Mouse (Mus musculus) gonadal fat pad, adult 2 months (tissue): ENCODE data around the gene Ppp4r1. TPM values are rescaled to one million over a fixed set of nuclear protein-coding genes. Genes with fewer than 3 reads are reported as not detected.

Experiments used
- DNase-seq: peaks from one replicate; pipeline ENCODE4 v3.0.0-alpha.2; 2012; ENCODE audit warnings: low read depth
- polyA plus RNA-seq: library from polyadenylated mRNA; depleted of rRNA; stranded (reverse); fragments of >200 nt; gene quantifications from 2 replicates; pipeline ENCODE4 v1.2.3, GENCODE M21; 2012; rRNA removed

The Ppp4r1 gene
- polyA plus RNA-seq = 32.7 and 41.2 TPM in 2 replicates

DNA sequence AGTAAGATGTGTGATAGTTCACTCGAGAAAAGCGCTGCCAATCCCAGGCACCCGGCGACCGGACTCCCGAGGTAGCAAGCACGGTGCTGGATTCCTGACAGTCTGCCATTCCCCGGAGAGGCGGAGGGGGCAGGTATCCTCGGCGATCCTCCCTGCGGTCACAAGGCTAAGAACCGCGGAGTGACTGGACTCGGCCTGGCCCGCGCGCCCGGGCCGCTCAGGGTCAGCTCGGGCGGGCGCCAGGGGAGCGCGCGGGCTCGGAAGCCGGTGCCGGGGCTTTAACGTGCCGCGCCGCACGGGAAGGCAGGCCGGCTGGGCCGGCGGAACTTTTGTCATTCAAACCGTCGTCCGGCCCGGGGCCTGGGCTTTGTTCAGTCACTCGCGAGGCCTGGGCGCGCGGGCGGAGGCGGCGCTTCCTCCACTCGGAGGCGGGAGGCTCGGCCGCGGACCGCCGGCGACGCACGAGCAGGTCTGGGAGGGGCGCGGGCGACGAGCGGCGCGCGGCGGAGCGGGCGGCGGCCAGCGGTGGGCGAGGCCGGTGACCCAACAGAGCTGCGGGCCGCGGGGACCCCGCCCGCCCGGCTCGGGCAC is at the start of gene Ppp4r1:
Ppp4r1 (plus strand) TSS at position 23 of the 591 bp plus-strand sequence.
- no peak for DNase-seq

DNA sequence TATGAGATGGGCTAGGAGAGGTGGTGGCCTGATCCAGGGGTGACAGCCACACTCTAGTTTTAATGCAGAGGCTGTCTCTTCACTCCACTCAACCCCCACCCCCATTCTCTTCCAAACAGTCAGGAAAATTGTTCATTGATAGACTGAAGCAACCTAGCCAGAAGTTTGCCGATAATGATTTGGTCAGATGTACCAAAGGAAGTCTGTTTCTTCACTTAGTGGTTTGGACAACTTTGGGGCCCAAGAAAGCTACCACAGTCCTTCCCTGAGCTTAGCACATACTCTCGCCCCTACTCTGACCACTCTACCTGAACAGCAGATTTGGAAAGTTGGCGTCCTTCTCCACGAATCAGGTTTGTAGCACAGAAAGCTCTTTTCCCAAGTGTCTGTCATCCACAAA is 49.7 kb upstream of the Ppp4r1 start:
- no peak for DNase-seq

DNA sequence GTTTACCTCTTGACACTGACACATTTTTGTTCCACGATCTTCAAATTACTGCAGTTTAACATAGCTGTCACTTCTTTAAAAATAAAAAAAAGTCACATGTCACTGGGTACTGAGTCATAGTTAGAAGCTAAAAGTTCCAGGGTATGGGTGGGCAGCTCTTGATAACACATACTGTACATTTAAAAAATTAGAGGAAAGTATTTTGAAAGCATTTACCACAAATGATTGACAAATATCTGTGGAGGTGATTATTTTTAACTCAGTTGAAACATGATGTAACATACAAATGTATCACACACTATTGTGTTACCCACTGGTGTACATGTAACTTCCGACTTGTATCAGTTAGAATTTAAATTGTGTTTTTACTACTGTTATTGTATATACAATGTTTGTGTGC is 47.3 kb upstream of the Ppp4r1 start:
- no peak for DNase-seq

DNA sequence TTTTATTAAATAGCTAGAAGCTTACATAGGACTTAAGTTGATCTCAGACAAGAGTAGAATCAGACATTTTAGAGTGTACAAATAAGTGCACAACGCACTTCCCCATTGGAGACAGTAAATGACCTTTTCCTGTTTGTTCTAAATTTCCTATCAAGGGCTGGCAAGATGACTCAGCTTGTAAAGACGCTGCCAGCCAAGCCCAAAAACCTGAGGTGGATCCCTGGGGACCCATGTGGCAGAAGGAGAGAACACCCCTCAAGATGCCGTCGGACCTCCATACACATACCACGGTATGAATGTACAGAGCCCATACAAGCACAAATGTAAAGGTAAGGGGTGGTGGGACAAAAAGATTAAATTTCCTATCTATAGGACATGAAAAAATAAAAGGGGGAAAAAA is 45.2 kb upstream of the Ppp4r1 start:
- no peak for DNase-seq

GRCm38 (mm10) chr17:65737622-65738021 is 44.8 kb upstream of the Ppp4r1 start:
- DNase-seq = no peak

GRCm38 (mm10) chr17:65739874-65740725 is 42.3 kb upstream of the Ppp4r1 start:
- DNase-seq = no peak

DNA sequence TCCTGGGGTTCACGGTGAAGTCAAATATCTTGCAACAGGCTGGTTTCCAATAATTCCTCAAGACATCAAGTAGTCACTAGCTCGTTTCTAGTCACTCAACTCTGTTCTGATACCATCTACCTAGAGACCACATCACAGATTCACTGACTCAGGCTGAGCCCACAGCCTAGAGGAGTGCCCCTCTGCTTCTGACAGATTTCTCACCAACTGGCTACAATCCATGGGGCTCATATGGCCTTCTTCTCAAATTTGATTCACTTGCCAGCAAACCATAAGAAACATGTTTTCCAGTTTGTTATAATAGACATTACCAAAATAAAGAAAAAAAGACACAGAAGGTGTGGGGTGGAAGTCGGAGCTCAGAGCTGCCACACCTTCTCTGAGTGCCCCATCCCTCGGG is 40.8 kb upstream of the Ppp4r1 start:
- DNase-seq = no peak

DNA sequence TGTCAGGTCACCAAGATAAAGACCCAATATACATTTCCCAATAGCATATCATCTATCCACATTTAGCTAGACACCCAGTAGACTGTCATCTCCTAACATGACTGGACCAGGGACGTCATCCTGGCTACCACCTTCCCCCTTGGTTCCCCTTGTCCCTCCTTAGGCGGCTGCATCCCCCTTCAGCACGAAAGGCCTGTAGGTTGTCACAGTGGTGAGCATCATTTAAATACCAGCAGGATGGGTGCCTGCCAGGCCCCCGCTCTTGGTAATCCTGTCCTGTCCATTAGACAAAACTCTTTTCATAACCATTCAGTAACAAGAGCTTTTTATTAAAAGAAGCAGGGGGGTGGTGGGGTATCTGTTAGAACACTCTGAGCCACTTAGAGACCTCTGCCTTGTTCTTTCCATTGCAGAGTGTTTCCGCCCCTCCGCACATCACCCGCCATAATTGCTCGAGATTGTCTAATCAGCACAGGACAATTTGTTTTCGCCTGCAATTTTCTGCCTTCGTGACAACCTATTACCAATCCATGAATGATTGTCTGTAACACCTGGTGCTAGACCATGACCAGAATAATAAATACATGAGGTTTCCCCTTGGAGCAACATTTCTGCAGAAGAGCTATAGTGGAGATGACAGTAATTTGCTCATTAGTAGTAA is 40.0 kb upstream of the Ppp4r1 start:
- no peak for DNase-seq

DNA sequence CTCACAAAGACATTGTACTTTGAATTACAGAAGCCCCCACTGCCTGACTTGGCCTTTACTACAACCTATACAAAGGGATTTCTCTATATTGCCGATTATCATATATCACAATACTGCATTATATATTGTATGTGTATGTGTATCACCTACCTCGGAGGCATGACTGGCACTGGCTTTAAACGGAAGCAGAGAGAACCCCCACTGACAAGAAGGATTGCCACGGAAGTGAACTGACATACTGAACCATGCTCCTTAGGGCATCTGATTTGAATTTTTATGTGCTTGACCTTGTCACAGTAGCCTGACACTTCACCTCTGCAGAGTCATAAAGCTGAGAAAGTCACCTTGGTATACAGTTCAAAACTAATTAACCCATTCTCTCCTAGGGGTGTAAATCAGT is 39.4 kb upstream of the Ppp4r1 start:
- no peak for DNase-seq

DNA sequence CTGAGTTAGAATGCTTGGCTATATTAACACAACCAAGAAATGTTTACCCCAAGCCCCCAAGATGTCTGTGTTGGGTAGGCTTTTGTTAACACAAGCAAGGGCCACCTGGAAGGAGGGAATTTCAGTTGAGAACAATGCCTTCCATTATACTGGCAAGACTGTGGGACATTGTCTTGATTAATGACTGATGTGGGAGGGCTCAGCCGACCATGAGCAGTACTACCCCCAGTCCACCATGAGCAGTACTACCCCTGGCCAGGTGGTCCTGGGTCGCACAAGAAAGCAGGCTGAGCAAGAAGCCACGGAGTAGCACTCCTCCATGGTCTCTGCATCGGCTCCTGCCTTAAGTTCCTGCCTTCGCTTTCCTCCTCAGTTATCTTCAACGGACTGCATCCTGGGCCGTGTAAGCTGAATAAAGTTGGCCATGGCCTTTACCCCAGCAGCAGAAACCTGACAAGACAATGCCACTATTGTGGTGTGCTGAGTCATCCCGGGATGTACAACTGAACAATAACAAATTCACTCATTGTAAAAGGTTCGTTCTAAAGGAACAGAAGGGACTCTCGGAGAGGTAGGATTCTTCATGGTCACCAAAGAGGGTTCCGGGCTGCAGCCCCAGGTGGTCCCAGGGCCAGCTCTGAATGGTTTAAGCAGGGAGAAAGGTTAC is 38.6 kb upstream of the Ppp4r1 start:
- DNase-seq = no peak

DNA sequence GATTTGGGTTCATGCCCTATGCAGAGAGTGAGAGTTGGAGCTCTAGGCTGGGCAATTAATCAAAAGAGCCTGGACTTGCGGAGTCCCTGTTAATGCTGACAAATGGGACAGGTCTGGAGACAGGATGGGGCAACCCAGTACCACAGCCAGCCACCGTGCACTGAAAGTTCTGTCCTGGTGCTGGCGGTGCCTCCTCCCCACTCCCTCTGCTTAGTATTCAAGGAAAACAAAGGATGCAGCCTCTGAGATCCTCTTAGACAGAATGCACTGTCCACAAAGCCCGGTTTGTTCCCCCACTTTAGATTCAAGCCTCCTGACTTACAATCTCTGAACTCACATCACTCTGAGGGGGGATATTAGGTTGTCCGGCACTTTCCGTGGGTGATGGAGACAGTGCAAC is 36.1 kb upstream of the Ppp4r1 start:
- DNase-seq = no peak

DNA sequence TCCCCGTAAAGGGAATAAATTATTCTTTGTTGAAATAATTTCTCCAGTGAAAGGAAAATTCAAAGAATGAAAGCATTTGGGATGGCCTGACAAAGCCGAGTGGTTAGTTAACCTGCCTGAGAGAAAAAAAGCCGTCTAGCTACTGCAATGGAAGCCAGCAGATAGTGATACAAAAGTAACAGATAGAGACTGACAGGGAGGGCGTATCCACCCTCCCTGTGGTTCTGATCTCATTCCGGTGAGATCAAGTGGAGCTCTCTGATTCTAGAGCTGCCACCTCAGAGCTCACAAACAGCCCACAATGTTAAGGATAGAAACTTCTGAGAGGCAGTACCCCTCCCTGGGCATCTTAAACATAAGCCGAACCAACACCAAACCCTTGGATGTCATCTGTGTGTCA is 33.4 kb upstream of the Ppp4r1 start:
- DNase-seq = no peak

GRCm38 (mm10) chr17:65749803-65750202 is 32.6 kb upstream of the Ppp4r1 start:
- no peak for DNase-seq

DNA sequence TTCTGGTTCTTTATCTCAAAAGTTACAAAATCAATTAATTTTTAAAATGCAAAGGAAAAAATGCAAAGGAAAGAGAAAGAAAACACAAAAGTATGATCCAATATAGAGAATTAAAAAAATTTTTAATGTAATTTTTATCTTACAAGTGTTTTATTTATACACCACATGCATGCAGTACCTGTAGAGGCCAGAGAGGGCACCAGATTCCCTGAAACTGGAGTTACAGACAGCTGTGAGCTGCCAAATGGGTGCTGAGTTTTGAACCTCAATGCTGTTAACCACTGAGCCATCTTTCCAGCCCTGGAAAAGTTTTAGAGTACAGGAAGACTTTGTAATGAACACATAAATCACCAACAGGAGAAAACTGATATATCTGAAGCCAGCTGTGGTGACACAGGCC is 32.1 kb upstream of the Ppp4r1 start:
- DNase-seq = no peak

DNA sequence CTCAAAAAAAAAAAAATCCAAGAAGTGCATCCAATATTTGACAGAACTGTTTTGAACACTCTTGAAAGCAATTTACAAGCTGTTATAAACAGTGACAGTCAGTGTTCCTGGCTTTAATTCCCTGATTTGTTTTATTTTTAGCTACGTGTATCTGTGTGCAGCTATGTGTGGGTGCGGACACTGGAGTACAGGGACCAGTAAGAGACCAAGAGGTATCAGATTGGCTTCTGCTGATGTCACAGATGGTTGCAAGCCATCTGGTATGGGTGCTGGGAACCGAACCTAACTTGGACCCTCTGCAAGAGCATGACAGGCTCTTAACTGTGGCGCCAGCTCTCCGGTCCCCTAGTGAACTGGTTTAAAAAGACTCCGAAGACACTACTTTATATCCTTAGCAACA is 29.2 kb upstream of the Ppp4r1 start:
- DNase-seq = no peak

DNA sequence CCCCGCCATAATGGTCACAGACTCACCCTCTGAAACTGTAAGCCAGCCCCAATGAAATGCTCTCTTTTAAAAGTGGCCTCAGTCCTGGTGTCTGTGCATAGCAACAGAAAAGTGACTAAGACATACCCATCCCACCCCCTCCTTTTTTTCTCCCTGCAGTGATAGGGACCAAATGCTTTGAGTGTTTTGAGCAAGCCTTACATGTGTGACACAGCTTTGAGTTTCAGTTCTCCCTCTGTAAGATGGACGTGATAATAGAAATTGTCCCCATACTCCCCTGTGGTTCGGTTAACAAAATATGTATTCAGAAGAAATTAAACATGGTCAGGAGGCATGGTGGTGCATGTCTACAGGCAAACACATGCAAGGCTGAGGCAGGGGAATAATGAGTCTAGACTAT is 26.5 kb upstream of the Ppp4r1 start:
- no peak for DNase-seq

DNA sequence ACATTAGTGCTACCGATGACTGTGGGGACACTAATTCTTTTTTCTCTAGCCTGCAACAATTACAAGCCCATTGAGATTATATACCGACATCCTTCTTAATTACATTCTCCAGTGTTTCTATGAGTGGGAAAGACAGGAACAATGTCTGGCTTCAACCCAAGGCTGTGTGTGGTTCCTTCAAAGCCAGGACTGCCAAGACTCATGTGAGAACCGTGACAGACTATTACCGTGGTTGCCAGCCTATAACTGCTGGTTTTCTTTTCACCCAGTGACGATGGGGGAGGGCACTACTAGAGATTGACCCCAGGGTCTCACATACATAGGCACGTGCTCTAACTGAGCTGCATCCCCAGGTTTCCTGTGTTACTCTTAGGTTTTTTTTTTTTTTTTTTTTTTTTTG is 25.2 kb upstream of the Ppp4r1 start:
- no peak for DNase-seq

- no peak for DNase-seq
These were observed 19.2 kb upstream of the Ppp4r1 start for GRCm38 (mm10) chr17:65763221-65763620.

DNA sequence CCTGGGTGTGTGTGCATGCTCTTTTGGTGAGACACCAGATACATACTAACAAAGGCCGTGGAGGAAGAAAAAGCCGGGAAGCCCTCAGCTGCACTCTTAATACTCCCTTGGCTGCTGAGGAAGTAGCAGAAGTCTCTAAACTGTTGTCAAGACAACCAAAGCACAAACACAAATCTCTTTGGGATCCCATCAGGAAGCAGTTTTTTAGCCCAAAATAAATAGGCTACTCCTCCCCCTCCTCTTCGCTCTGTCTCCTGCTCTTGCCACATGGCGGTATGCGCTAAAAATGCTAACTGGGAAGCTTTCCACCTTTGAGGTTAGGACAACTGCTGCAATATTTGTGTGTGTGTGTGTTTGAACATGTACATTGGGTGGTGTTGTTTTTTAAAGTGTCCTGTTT is 13.9 kb upstream of the Ppp4r1 start:
- no peak for DNase-seq

- no peak for DNase-seq
These were observed 11.1 kb upstream of the Ppp4r1 start for GRCm38 (mm10) chr17:65770982-65771915.
